ENCODE assay signal across 1 mouse cellular context in the genomic region with DNA sequence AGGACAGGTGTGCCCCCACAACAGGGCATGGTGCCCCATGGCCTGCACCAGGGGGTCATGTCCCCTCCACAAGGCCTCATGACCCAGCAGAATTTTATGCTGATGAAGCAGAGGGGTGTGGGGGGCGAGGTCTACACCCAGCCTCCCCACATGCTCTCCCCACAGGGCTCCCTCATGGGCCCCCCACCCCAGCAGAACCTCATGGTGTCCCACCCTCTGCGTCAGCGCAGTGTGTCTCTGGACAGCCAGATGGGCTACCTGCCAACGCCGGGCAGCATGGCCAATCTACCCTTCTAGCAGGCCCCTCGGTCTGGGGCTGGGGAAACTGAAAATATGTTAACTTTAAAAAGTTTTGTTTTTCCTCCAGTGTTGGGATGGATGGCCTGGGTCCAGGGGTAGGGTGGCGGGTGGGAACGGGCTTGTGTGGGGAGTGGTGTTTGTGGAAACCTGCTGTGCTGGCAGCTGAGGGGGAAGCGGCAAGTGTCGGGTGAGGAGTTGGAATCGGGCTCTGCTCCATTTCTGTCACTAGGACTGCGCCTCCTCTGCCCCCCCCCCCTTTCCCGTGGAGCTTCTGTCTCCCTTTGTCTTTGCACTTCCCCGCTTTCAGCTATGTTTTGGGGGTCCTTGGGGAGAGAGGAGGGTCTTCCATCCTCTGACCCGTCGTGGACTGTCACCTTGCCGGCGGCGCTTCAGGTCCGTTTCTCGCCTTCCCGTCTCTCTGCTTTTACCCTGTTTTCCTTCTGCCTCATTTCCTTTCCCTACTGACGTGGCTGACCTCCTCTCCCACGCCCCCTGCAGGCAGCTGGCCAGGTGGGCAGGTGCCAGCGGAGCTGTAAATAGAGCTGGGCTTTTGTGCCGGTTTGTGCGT.
A peak's percentile ranks its signal among the peaks of the same experiment; 100 is the strongest.
TF ChIP-seq lines count a peak whose summit lies in the region.

No protein-coding gene starts in this region.

TF ChIP-seq in MEL, 35 proteins besides CTCF, POLR2A, EP300 and RAD21:
- TF ChIP-seq ZNF384 (IDR thresholded peaks at IDR 0.05; ENCODE audit: low read depth, low read length) (no peak), SMC3 (IDR thresholded peaks at IDR 0.05; ENCODE audit: low read depth, low read length) (peak; percentile 32), UBTF (IDR thresholded peaks at IDR 0.05; ENCODE audit: borderline replicate concordance, insufficient read depth, low read depth, low read length) (no peak), MYB (IDR thresholded peaks at IDR 0.05; ENCODE audit: low read depth, low read length) (no peak)
